Mouse (Mus musculus): Measurements from ENCODE around the gene Slc29a1. TPM values are rescaled to one million over a fixed set of nuclear protein-coding genes. Genes with fewer than 3 reads are reported as not detected.

The Slc29a1 gene
- polyA plus RNA-seq, 2 experiments: 103 to 122 TPM

GRCm38 (mm10) chr17:45601325-45601724 is 1.9 kb upstream of the Slc29a1 start:
- peaks cover 9% of the 10 kb centered on the region for H3K4me1 ChIP-seq (ENCODE audit: control insufficient read depth, insufficient read depth, low read length)
- 20% methylated on average over 22 of the region's 22 CpGs for WGBS
- no peak for TF ChIP-seq POLR2A (IDR thresholded peaks at IDR 0.05; ENCODE audit: borderline replicate concordance, extremely low read depth, insufficient read depth, insufficient read length)
- no peak overlapping the region for H3K4me2 ChIP-seq (replicated peaks; ENCODE audit: low read depth, low read length, severe bottlenecking)
- 0 out of 2 replicates have a peak, but pooled peaks cover 18% of the 10 kb centered on the region for H3K27me3 ChIP-seq (ENCODE audit: control insufficient read depth, insufficient read depth, low read length)
- ATAC-seq (ENCODE audit: low FRiP score, low read depth) (no peak), DNase-seq (ENCODE audit: low spot score) (no peak)
- H3K4me3 ChIP-seq (replicated peaks; ENCODE audit: low read length): 0 out of 2 replicates have a peak overlapping the region, but pooled peaks have one; percentile 4
- no peaks in the 10 kb centered on the region for H3K36me3 ChIP-seq (ENCODE audit: control insufficient read depth, insufficient read depth, low read length)
- H3K9ac ChIP-seq (ENCODE audit: low read depth, low read length, severe bottlenecking): 0 out of 2 replicates have a peak overlapping the region, but pooled peaks have one; percentile 25
- no peak overlapping the region; the same call in 1 of the 2 replicates for H3K27ac ChIP-seq (replicated peaks; ENCODE audit: low read depth, low read length)
- no peaks in the 10 kb centered on the region for H3K9me3 ChIP-seq (ENCODE audit: control insufficient read depth, low read length)

GRCm38 (mm10) chr17:45600267-45600666 is 861 bp upstream of the Slc29a1 start:
- H3K4me3 ChIP-seq (replicated peaks; ENCODE audit: low read length): no peak overlapping the region
- no peaks in the 10 kb centered on the region for H3K9me3 ChIP-seq (ENCODE audit: control insufficient read depth, low read length)
- no peak for DNase-seq (ENCODE audit: low spot score)
- 50% methylated on average over 8 of the region's 8 CpGs for WGBS
- ATAC-seq (ENCODE audit: low FRiP score, low read depth): no peak
- no peak overlapping the region for H3K9ac ChIP-seq (ENCODE audit: low read depth, low read length, severe bottlenecking)
- peaks cover 17% of the 10 kb centered on the region for H3K4me1 ChIP-seq (ENCODE audit: control insufficient read depth, insufficient read depth, low read length)
- H3K27me3 ChIP-seq (ENCODE audit: control insufficient read depth, insufficient read depth, low read length): 0 out of 2 replicates have a peak, but pooled peaks cover 18% of the 10 kb centered on the region
- TF ChIP-seq POLR2A (IDR thresholded peaks at IDR 0.05; ENCODE audit: borderline replicate concordance, extremely low read depth, insufficient read depth, insufficient read length): no peak
- H3K4me2 ChIP-seq (replicated peaks; ENCODE audit: low read depth, low read length, severe bottlenecking): no peak overlapping the region
- no peaks in the 10 kb centered on the region for H3K36me3 ChIP-seq (ENCODE audit: control insufficient read depth, insufficient read depth, low read length)
- no peak overlapping the region for H3K27ac ChIP-seq (replicated peaks; ENCODE audit: low read depth, low read length)

GRCm38 (mm10) chr17:45598891-45599290 is 515 bp downstream of the Slc29a1 start:
- no peak overlapping the region for H3K9ac ChIP-seq (ENCODE audit: low read depth, low read length, severe bottlenecking)
- H3K27ac ChIP-seq (replicated peaks; ENCODE audit: low read depth, low read length): no peak overlapping the region
- 0 out of 2 replicates have a peak, but pooled peaks cover 18% of the 10 kb centered on the region for H3K27me3 ChIP-seq (ENCODE audit: control insufficient read depth, insufficient read depth, low read length)
- no peaks in the 10 kb centered on the region for H3K9me3 ChIP-seq (ENCODE audit: control insufficient read depth, low read length)
- DNase-seq (ENCODE audit: low spot score) (no peak), ATAC-seq (ENCODE audit: low FRiP score, low read depth) (no peak)
- peak overlapping the region; percentile 31; the same call in 1 of the 2 replicates for H3K4me3 ChIP-seq (replicated peaks; ENCODE audit: low read length)
- peak overlapping the region; percentile 56; the same call in 1 of the 2 replicates for H3K4me2 ChIP-seq (replicated peaks; ENCODE audit: low read depth, low read length, severe bottlenecking)
- H3K4me1 ChIP-seq (ENCODE audit: control insufficient read depth, insufficient read depth, low read length): peaks cover 28% of the 10 kb centered on the region
- TF ChIP-seq POLR2A (IDR thresholded peaks at IDR 0.05; ENCODE audit: borderline replicate concordance, extremely low read depth, insufficient read depth, insufficient read length): no peak
- 63% methylated on average over 3 of the region's 3 CpGs for WGBS
- no peaks in the 10 kb centered on the region for H3K36me3 ChIP-seq (ENCODE audit: control insufficient read depth, insufficient read depth, low read length)

- no peak for DNase-seq (ENCODE audit: low spot score)
- Histone ChIP-seq H3K4me2 (replicated peaks; ENCODE audit: low read depth, low read length, severe bottlenecking) (no peak overlapping the region), H3K9ac (ENCODE audit: low read depth, low read length, severe bottlenecking) (no peak overlapping the region), H3K4me3 (replicated peaks; ENCODE audit: low read length) (no peak overlapping the region), H3K27me3 (ENCODE audit: control insufficient read depth, insufficient read depth, low read length) (0 out of 2 replicates have a peak, but pooled peaks cover 18% of the 10 kb centered on the region), H3K4me1 (ENCODE audit: control insufficient read depth, insufficient read depth, low read length) (peaks cover 32% of the 10 kb centered on the region), H3K27ac (replicated peaks; ENCODE audit: low read depth, low read length) (no peak overlapping the region), H3K36me3 (ENCODE audit: control insufficient read depth, insufficient read depth, low read length) (no peaks in the 10 kb centered on the region), H3K9me3 (ENCODE audit: control insufficient read depth, low read length) (no peaks in the 10 kb centered on the region)
- 79% methylated on average over 2 of the region's 2 CpGs for WGBS
- ATAC-seq (ENCODE audit: low FRiP score, low read depth): no peak
- TF ChIP-seq POLR2A (IDR thresholded peaks at IDR 0.05; ENCODE audit: borderline replicate concordance, extremely low read depth, insufficient read depth, insufficient read length): no peak
These were observed 1.0 kb downstream of the Slc29a1 start for GRCm38 (mm10) chr17:45598376-45598775.

DNA sequence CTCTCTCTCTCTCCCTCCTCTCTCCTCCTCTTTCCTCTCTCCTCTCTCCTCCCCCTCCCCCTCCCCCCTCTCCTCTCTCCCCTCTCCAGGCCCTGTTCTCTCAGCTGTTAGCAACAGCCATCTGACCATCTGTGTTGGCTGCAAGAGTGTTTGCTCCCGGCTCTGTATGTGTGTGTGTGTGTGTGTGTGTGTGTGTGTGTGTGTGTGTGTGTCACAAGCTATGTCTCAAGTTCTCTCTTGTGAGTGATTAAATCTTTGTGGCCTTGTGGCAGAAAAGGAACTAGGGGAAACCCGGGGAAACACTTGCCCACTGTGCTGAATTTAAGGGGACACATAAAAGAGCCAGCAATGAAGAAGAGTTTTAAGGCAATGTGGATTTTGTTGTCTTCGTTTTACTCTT is 1.6 kb downstream of the Slc29a1 start:
- Histone ChIP-seq H3K4me2 (replicated peaks; ENCODE audit: low read depth, low read length, severe bottlenecking) (no peak overlapping the region), H3K36me3 (ENCODE audit: control insufficient read depth, insufficient read depth, low read length) (no peaks in the 10 kb centered on the region), H3K9ac (ENCODE audit: low read depth, low read length, severe bottlenecking) (no peak overlapping the region), H3K9me3 (ENCODE audit: control insufficient read depth, low read length) (no peaks in the 10 kb centered on the region), H3K27me3 (ENCODE audit: control insufficient read depth, insufficient read depth, low read length) (0 out of 2 replicates have a peak, but pooled peaks cover 18% of the 10 kb centered on the region), H3K4me1 (ENCODE audit: control insufficient read depth, insufficient read depth, low read length) (peaks cover 34% of the 10 kb centered on the region), H3K27ac (replicated peaks; ENCODE audit: low read depth, low read length) (no peak overlapping the region), H3K4me3 (replicated peaks; ENCODE audit: low read length) (no peak overlapping the region)
- 28% methylated on average over 3 of the region's 3 CpGs for WGBS
- ATAC-seq (ENCODE audit: low FRiP score, low read depth) (no peak), DNase-seq (ENCODE audit: low spot score) (no peak)
- TF ChIP-seq POLR2A (IDR thresholded peaks at IDR 0.05; ENCODE audit: borderline replicate concordance, extremely low read depth, insufficient read depth, insufficient read length): no peak

All from limb, embryonic 14.5 days (tissue).